Mouse (Mus musculus): ENCODE measurements at regions not wholly inside any gene's neighbourhood (a gene's known extent, or its start where the extent isn't known, plus 50 kb on each side); places are given as distances from the start of the nearest gene placed in this dataset.

DNA sequence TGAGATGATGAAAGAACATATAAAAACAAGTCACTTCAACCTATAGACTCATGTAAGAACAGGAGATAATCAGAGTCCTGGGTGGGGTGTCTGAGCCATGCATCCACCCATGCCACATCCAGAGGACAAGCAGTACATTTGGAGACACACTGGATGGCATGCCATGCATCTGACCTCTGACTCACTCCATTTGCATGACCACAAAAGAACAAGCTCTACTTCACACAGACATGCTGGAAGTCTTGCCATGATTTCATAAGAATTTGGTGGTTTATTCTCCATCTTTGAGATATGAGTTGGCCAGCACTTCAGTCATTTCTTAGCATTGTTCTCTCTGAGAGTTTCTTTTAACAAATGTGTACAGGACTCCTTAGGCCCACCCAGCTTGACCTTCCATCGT, 329.5 kb downstream of the Nr2f2 start:
- TF ChIP-seq CTCF (IDR thresholded peaks at IDR 0.05; ENCODE audit: insufficient read depth, low read length) (no peak), POLR2A (IDR thresholded peaks at IDR 0.05; ENCODE audit: borderline replicate concordance, extremely low read depth, low read depth, low read length) (no peak)

Data from lung, adult 2 months (tissue).